Mouse (Mus musculus) liver, embryonic 14.5 days (tissue): ENCODE measurements around the gene Gm49394. TPM values are rescaled to one million over a fixed set of nuclear protein-coding genes. Genes with fewer than 3 reads are reported as not detected.
A peak's percentile ranks its signal among the peaks of the same experiment; 100 is the strongest.

Source experiments
- ATAC-seq: fragments of 200-750 bp; cut with Nextera tagmentation; 2 replicates; pipeline ENCODE4 v1.8.0; 2017; ENCODE audit warnings: moderate number of reproducible peaks, mild to moderate bottlenecking, moderate library complexity; ENCODE audit not compliant: insufficient read depth
- DNase-seq, 3 experiments: peaks; one replicate each; pipeline ENCODE4 v3.0.0-alpha.2; 2012 to 2013; ENCODE audit warnings: low read depth in 3 of 3, low spot score in 3 of 3
- H3K27ac ChIP-seq: fragments of 300-500 bp; sonication (generic); 2 replicates; pipeline ENCODE4 v1.5.1; 2014; ENCODE audit warnings: moderate library complexity, mild to moderate bottlenecking, control low read depth, inconsistent platforms
- H3K27me3 ChIP-seq: fragments of 300-500 bp; sonication (generic); 2 replicates; pipeline ENCODE4 v1.6.1; 2014; ENCODE audit warnings: mild to moderate bottlenecking, low read length, moderate library complexity; ENCODE audit not compliant: control insufficient read depth, insufficient read depth
- H3K36me3 ChIP-seq: fragments of 300-500 bp; sonication (generic); replicated peaks from 2 replicates; pipeline ENCODE4 v1.6.1; 2014; ENCODE audit warnings: low read depth; ENCODE audit not compliant: control insufficient read depth, insufficient read depth
- H3K4me1 ChIP-seq, 2 experiments: fragments of 200-500 bp in 1 of 2; fragments of 300-500 bp in 1 of 2; sonication (generic) in 1 of 2; replicated peaks; 2 replicates each; pipeline ENCODE4 v1.6.1; 2012 to 2014; ENCODE audit warnings: antibody characterized with exemption in 1 of 2, inconsistent platforms in 1 of 2, low read length in 1 of 2; ENCODE audit not compliant: control insufficient read depth in 2 of 2, insufficient read depth in 2 of 2
- H3K4me2 ChIP-seq: fragments of 300-500 bp; sonication (generic); 2 replicates; pipeline ENCODE4 v1.6.1; 2014; ENCODE audit warnings: low read depth, mild to moderate bottlenecking, control low read depth, moderate library complexity
- H3K4me3 ChIP-seq, 2 experiments: fragments of 200-500 bp in 1 of 2; fragments of 300-500 bp in 1 of 2; sonication (generic) in 1 of 2; 2 replicates each; pipeline ENCODE4 v1.5.1; 2012 to 2014; ENCODE audit warnings: low read depth in 2 of 2, low read length in 2 of 2, mild to moderate bottlenecking in 2 of 2, control low read depth in 1 of 2, inconsistent platforms in 1 of 2, moderate library complexity in 1 of 2; ENCODE audit not compliant: insufficient read depth in 1 of 2
- H3K9ac ChIP-seq: fragments of 300-500 bp; sonication (generic); replicated peaks from 2 replicates; pipeline ENCODE4 v1.6.1; 2014; ENCODE audit warnings: mild to moderate bottlenecking, control low read depth, moderate library complexity
- H3K9me3 ChIP-seq: fragments of 300-500 bp; sonication (generic); 2 replicates; pipeline ENCODE4 v1.6.1; 2016; ENCODE audit warnings: low read length, mixed read lengths; ENCODE audit not compliant: control insufficient read depth
- CTCF ChIP-seq: IDR thresholded peaks from 2 replicates; pipeline ENCODE4 v1.5.1; 2016; ENCODE audit warnings: antibody characterized with exemption, low read depth, control low read depth
- EP300 ChIP-seq: IDR thresholded peaks from 2 replicates; pipeline ENCODE4 v1.6.1; 2016; ENCODE audit warnings: antibody characterized with exemption, low read depth
- WGBS: fragments of 180-500 bp; shearing (Covaris S2); extraction: QIAGEN DNeasy Blood & Tissue Kit; methylation state at CpG from one replicate; pipeline ENCODE4 v1.1.7; 2014; ENCODE audit not compliant: insufficient replicate concordance; 5-methylcytosine and 5-hydroxymethylcytosine counted together
- polyA plus RNA-seq, 2 experiments: library from polyadenylated mRNA; depleted of rRNA in 1 of 2; stranded (reverse) in 1 of 2; unstranded in 1 of 2; fragments of >200 nt; fragmentation: Nextera tagmentation in 1 of 2; extraction: Ambion mirVana in 1 of 2; gene quantifications; 2 replicates each; pipeline versions ENCODE4 v1.2.1 to v1.2.3; 2012 to 2014

Gene Gm49394
- polyA plus RNA-seq, 2 experiments: 0.02 TPM; not detected in 1

- DNase-seq (no peak), ATAC-seq (peak; percentile 38; the same call in 1 of the 2 replicates)
- no peaks in the 10 kb centered on the region for H3K36me3 ChIP-seq
- H3K9ac ChIP-seq: no peak overlapping the region
- H3K9me3 ChIP-seq: no peaks in the 10 kb centered on the region
- H3K27me3 ChIP-seq: no peaks in the 10 kb centered on the region
- no peak for TF ChIP-seq EP300
- no peak for TF ChIP-seq CTCF
- 17% methylated on average over 5 of the region's 5 CpGs for WGBS
- H3K27ac ChIP-seq: no peak overlapping the region
- H3K4me3 ChIP-seq: no peak overlapping the region
- no peak overlapping the region for H3K4me2 ChIP-seq
- no peaks in the 10 kb centered on the region for H3K4me1 ChIP-seq
These were observed 24.7 kb downstream of the Gm49394 start for GRCm38 (mm10) chr7:142645045-142645444.

GRCm38 (mm10) chr7:142636178-142636577 lies 33.6 kb downstream of the Gm49394 start:
- no peaks in the 10 kb centered on the region for H3K4me1 ChIP-seq
- no peaks in the 10 kb centered on the region for H3K36me3 ChIP-seq
- no peak overlapping the region for H3K4me2 ChIP-seq
- H3K9me3 ChIP-seq: no peaks in the 10 kb centered on the region
- H3K27ac ChIP-seq: no peak overlapping the region
- no peak overlapping the region for H3K9ac ChIP-seq
- ATAC-seq: no peak
- no peak for TF ChIP-seq CTCF
- no peak for TF ChIP-seq EP300
- H3K27me3 ChIP-seq: no peaks in the 10 kb centered on the region; the same call in 1 of the 2 replicates
- DNase-seq: no peak
- no peak overlapping the region for H3K4me3 ChIP-seq

- TF ChIP-seq CTCF (no peak), EP300 (no peak)
- Histone ChIP-seq H3K9ac (no peak overlapping the region), H3K9me3 (no peaks in the 10 kb centered on the region), H3K4me3 (no peak overlapping the region), H3K27ac (no peak overlapping the region), H3K4me1 (no peaks in the 10 kb centered on the region), H3K36me3 (no peaks in the 10 kb centered on the region), H3K4me2 (no peak overlapping the region), H3K27me3 (no peaks in the 10 kb centered on the region; the same call in 1 of the 2 replicates)
- 64% methylated on average over 10 of the region's 10 CpGs for WGBS
- no peak for ATAC-seq
- no peak for DNase-seq
These were observed 39.1 kb downstream of the Gm49394 start for GRCm38 (mm10) chr7:142630691-142631090.

- DNase-seq (no peak), ATAC-seq (no peak)
- Histone ChIP-seq H3K36me3 (no peaks in the 10 kb centered on the region), H3K4me1 (no peaks in the 10 kb centered on the region), H3K9ac (no peak overlapping the region), H3K27ac (no peak overlapping the region), H3K4me2 (no peak overlapping the region), H3K27me3 (no peaks in the 10 kb centered on the region; the same call in 1 of the 2 replicates), H3K4me3 (no peak overlapping the region), H3K9me3 (no peaks in the 10 kb centered on the region)
- TF ChIP-seq EP300 (no peak), CTCF (no peak)
- 50% methylated on average over 6 of the region's 6 CpGs for WGBS
These were observed 39.9 kb downstream of the Gm49394 start for GRCm38 (mm10) chr7:142629806-142630205.

GRCm38 (mm10) chr7:142622180-142622579 lies 47.6 kb downstream of the Gm49394 start:
- no peak overlapping the region for H3K4me3 ChIP-seq
- WGBS: 51% methylated on average over 4 of the region's 4 CpGs
- no peak overlapping the region for H3K4me2 ChIP-seq
- no peak overlapping the region for H3K27ac ChIP-seq
- no peak overlapping the region for H3K9ac ChIP-seq
- no peak for ATAC-seq
- H3K36me3 ChIP-seq: no peaks in the 10 kb centered on the region
- no peaks in the 10 kb centered on the region for H3K27me3 ChIP-seq
- TF ChIP-seq CTCF: no peak
- TF ChIP-seq EP300: no peak
- no peaks in the 10 kb centered on the region for H3K9me3 ChIP-seq
- no peaks in the 10 kb centered on the region for H3K4me1 ChIP-seq
- DNase-seq: no peak
